Mouse (Mus musculus) spleen, postnatal 14 days (tissue): ENCODE results near the gene Mthfd2.
"Not testable (repeated sequence)": the region's sequence is repeated elsewhere in the genome, so short reads cannot be mapped to it uniquely, and the experiment has no call there.

ENCODE experiments used
- DNase-seq, 2 experiments: peaks; one replicate each; pipeline ENCODE4 v3.0.0; 2021 to 2022; ENCODE audit warnings: low spot score in 2 of 2

Gene Mthfd2

GRCm38 (mm10) chr6:83325525-83326393, at the start of gene Mthfd2, which contains the start of gene Mob1a:
Gene Mthfd2 (minus strand): TSS chr6:83325908.
Gene Mob1a (plus strand): TSS chr6:83326016.
- peak; percentile 90 to 91 for DNase-seq

GRCm38 (mm10) chr6:83373704-83374300, 48.1 kb upstream of the Mthfd2 start:
- no peak for DNase-seq

GRCm38 (mm10) chr6:83371350-83371749, 45.6 kb upstream of the Mthfd2 start:
- no peak for DNase-seq

- no peak for DNase-seq
These were observed 44.7 kb upstream of the Mthfd2 start for GRCm38 (mm10) chr6:83370316-83370965.

GRCm38 (mm10) chr6:83363075-83363474, 37.4 kb upstream of the Mthfd2 start:
- no peak for DNase-seq

- no peak for DNase-seq
These were observed 36.0 kb upstream of the Mthfd2 start for GRCm38 (mm10) chr6:83361523-83362248.

- DNase-seq: no peak
These were observed 31.7 kb upstream of the Mthfd2 start for GRCm38 (mm10) chr6:83357436-83357835.

GRCm38 (mm10) chr6:83356569-83357138, 30.9 kb upstream of the Mthfd2 start:
- DNase-seq: peak; percentile 79 to 87

GRCm38 (mm10) chr6:83354856-83355781, 29.4 kb upstream of the Mthfd2 start:
- DNase-seq: no peak

GRCm38 (mm10) chr6:83352666-83353410, 27.1 kb upstream of the Mthfd2 start:
- DNase-seq: no peak

GRCm38 (mm10) chr6:83351490-83352160, 25.9 kb upstream of the Mthfd2 start:
- peak; percentile 54 to 65 for DNase-seq

- no peak for DNase-seq
These were observed 25.2 kb upstream of the Mthfd2 start for GRCm38 (mm10) chr6:83350851-83351405.

- no peak for DNase-seq
These were observed 24.5 kb upstream of the Mthfd2 start for GRCm38 (mm10) chr6:83350172-83350571.

GRCm38 (mm10) chr6:83349274-83349958, 23.7 kb upstream of the Mthfd2 start:
- peak; percentile 97 to 99 for DNase-seq

GRCm38 (mm10) chr6:83348873-83349272, 23.2 kb upstream of the Mthfd2 start, which contains the start of gene Bola3:
Gene Bola3 (plus strand): TSS chr6:83349147.
- DNase-seq: no peak

GRCm38 (mm10) chr6:83347916-83348315, 22.2 kb upstream of the Mthfd2 start:
- DNase-seq: no peak

GRCm38 (mm10) chr6:83345285-83345684, 19.6 kb upstream of the Mthfd2 start:
- not testable (repeated sequence) for DNase-seq

- no peak for DNase-seq
These were observed 17.2 kb upstream of the Mthfd2 start for GRCm38 (mm10) chr6:83342957-83343356.
